Mouse (Mus musculus) forebrain, embryonic 12.5 days (tissue): ENCODE results near the gene Klhdc3. TPM values are rescaled to one million over a fixed set of nuclear protein-coding genes. Genes with fewer than 3 reads are reported as not detected.

ENCODE experiments used
- ATAC-seq: fragments of 200-750 bp; cut with Nextera tagmentation; 2 replicates; pipeline ENCODE4 v1.8.0; 2017; ENCODE audit warnings: moderate TSS enrichment; ENCODE audit not compliant: low FRiP score
- H3K27ac ChIP-seq: fragments of 300-500 bp; sonication (generic); 2 replicates; pipeline ENCODE4 v1.5.1; 2016; ENCODE audit warnings: mild to moderate bottlenecking
- H3K27me3 ChIP-seq: fragments of 300-500 bp; sonication (generic); 2 replicates; pipeline ENCODE4 v1.6.1; 2016; ENCODE audit warnings: mild to moderate bottlenecking
- H3K36me3 ChIP-seq: fragments of 300-500 bp; sonication (generic); replicated peaks from 2 replicates; pipeline ENCODE4 v1.6.1; 2016; ENCODE audit warnings: mild to moderate bottlenecking
- H3K4me1 ChIP-seq: fragments of 300-500 bp; sonication (generic); 2 replicates; pipeline ENCODE4 v1.6.1; 2016
- H3K4me2 ChIP-seq: fragments of 300-500 bp; sonication (generic); 2 replicates; pipeline ENCODE4 v1.6.1; 2016; ENCODE audit warnings: mild to moderate bottlenecking, moderate library complexity
- H3K4me3 ChIP-seq: fragments of 300-500 bp; sonication (generic); replicated peaks from 2 replicates; pipeline ENCODE4 v1.5.1; 2016; ENCODE audit warnings: mild to moderate bottlenecking
- H3K9ac ChIP-seq: fragments of 300-500 bp; sonication (generic); 2 replicates; pipeline ENCODE4 v1.6.1; 2016; ENCODE audit warnings: mild to moderate bottlenecking
- H3K9me3 ChIP-seq: fragments of 300-500 bp; sonication (generic); 2 replicates; pipeline ENCODE4 v1.6.1; 2016
- WGBS: fragments of 180-500 bp; shearing (Covaris S2); methylation state at CpG from one replicate; pipeline ENCODE4 v1.1.7; 2016; 5-methylcytosine and 5-hydroxymethylcytosine counted together
- polyA plus RNA-seq: library from polyadenylated mRNA; unstranded; fragments of >200 nt; fragmentation: Nextera tagmentation; extraction: Ambion mirVana; gene quantifications from 2 replicates; pipeline ENCODE4 v1.2.1, GENCODE M21; 2016

The Klhdc3 gene
- polyA plus RNA-seq, 1 experiment from 2014 or later: 131 TPM

GRCm38 (mm10) chr17:46674530-46675283 is 6.0 kb downstream of the Klhdc3 start:
- Histone ChIP-seq H3K9ac (peak overlapping the region; percentile 68), H3K36me3 (peaks cover 54% of the 10 kb centered on the region), H3K4me1 (peaks cover 40% of the 10 kb centered on the region), H3K4me2 (peak overlapping the region; percentile 88), H3K27me3 (no peaks in the 10 kb centered on the region), H3K4me3 (peak overlapping the region; percentile 61), H3K9me3 (no peaks in the 10 kb centered on the region), H3K27ac (peak overlapping the region; percentile 73)
- WGBS: 22% methylated on average over 15 of the region's 15 CpGs
- ATAC-seq: peak; percentile 37

- Histone ChIP-seq H3K4me1 (peaks cover 33% of the 10 kb centered on the region), H3K9ac (peak within 1 kb of the TSS; percentile 68), H3K9me3 (no peaks in the 10 kb centered on the region), H3K4me2 (peak within 1 kb of the TSS; percentile 88), H3K36me3 (peaks cover 61% of the 10 kb centered on the region), H3K27me3 (no peaks in the 10 kb centered on the region), H3K4me3 (peak within 1 kb of the TSS; percentile 61), H3K27ac (peak within 1 kb of the TSS; percentile 73)
- peak; percentile 91 for ATAC-seq
- under 1% methylated on average over 43 of the region's 43 CpGs for WGBS
Measured at GRCm38 (mm10) chr17:46673850-46674529, 6.7 kb downstream of the Klhdc3 start, which contains the start of gene Rrp36. Rrp36 (minus strand) TSS chr17:46674352.

- Histone ChIP-seq H3K36me3 (peaks cover 64% of the 10 kb centered on the region), H3K9ac (no peak overlapping the region), H3K27ac (no peak overlapping the region), H3K4me1 (peaks cover 17% of the 10 kb centered on the region), H3K4me2 (no peak overlapping the region), H3K4me3 (no peak overlapping the region), H3K9me3 (no peaks in the 10 kb centered on the region), H3K27me3 (no peaks in the 10 kb centered on the region)
- 98% methylated on average over 10 of the region's 10 CpGs for WGBS
- no peak for ATAC-seq
Measured at GRCm38 (mm10) chr17:46669911-46670310, 10.8 kb downstream of the Klhdc3 start.

GRCm38 (mm10) chr17:46667712-46668111 is 13.0 kb downstream of the Klhdc3 start:
- no peaks in the 10 kb centered on the region for H3K9me3 ChIP-seq
- no peak overlapping the region for H3K4me3 ChIP-seq
- H3K27me3 ChIP-seq: no peaks in the 10 kb centered on the region
- H3K36me3 ChIP-seq: peaks cover 80% of the 10 kb centered on the region
- H3K4me1 ChIP-seq: no peaks in the 10 kb centered on the region
- no peak overlapping the region for H3K4me2 ChIP-seq
- H3K27ac ChIP-seq: no peak overlapping the region
- 96% methylated on average over 16 of the region's 16 CpGs for WGBS
- ATAC-seq: no peak
- H3K9ac ChIP-seq: no peak overlapping the region

GRCm38 (mm10) chr17:46662730-46663129 is 18.0 kb downstream of the Klhdc3 start:
- Histone ChIP-seq H3K36me3 (peaks cover 93% of the 10 kb centered on the region), H3K4me2 (no peak overlapping the region), H3K4me1 (no peaks in the 10 kb centered on the region), H3K9ac (no peak overlapping the region), H3K27me3 (no peaks in the 10 kb centered on the region), H3K9me3 (no peaks in the 10 kb centered on the region), H3K27ac (no peak overlapping the region), H3K4me3 (no peak overlapping the region)
- 92% methylated on average over 5 of the region's 5 CpGs for WGBS
- ATAC-seq: no peak

GRCm38 (mm10) chr17:46661981-46662380 is 18.7 kb downstream of the Klhdc3 start:
- no peaks in the 10 kb centered on the region for H3K27me3 ChIP-seq
- H3K36me3 ChIP-seq: peaks cover 96% of the 10 kb centered on the region
- H3K9me3 ChIP-seq: no peaks in the 10 kb centered on the region
- no peak overlapping the region for H3K27ac ChIP-seq
- no peak overlapping the region for H3K4me2 ChIP-seq
- H3K9ac ChIP-seq: no peak overlapping the region
- WGBS: 95% methylated on average over 12 of the region's 12 CpGs
- no peak for ATAC-seq
- no peaks in the 10 kb centered on the region for H3K4me1 ChIP-seq
- no peak overlapping the region for H3K4me3 ChIP-seq

GRCm38 (mm10) chr17:46661351-46661750 is 19.4 kb downstream of the Klhdc3 start:
- Histone ChIP-seq H3K36me3 (peaks cover 95% of the 10 kb centered on the region), H3K4me3 (no peak overlapping the region), H3K4me2 (no peak overlapping the region), H3K27me3 (no peaks in the 10 kb centered on the region), H3K9me3 (no peaks in the 10 kb centered on the region), H3K27ac (no peak overlapping the region), H3K9ac (no peak overlapping the region), H3K4me1 (no peaks in the 10 kb centered on the region)
- no peak for ATAC-seq
- 93% methylated on average over 9 of the region's 9 CpGs for WGBS

GRCm38 (mm10) chr17:46656054-46656453 is 24.7 kb downstream of the Klhdc3 start:
- H3K9me3 ChIP-seq: no peaks in the 10 kb centered on the region
- no peaks in the 10 kb centered on the region for H3K27me3 ChIP-seq
- peaks cover 23% of the 10 kb centered on the region for H3K4me1 ChIP-seq
- H3K27ac ChIP-seq: no peak overlapping the region
- ATAC-seq: no peak
- H3K4me2 ChIP-seq: no peak overlapping the region
- H3K4me3 ChIP-seq: no peak overlapping the region
- WGBS: 92% methylated on average over 6 of the region's 6 CpGs
- no peak overlapping the region for H3K9ac ChIP-seq
- peaks cover 81% of the 10 kb centered on the region for H3K36me3 ChIP-seq

GRCm38 (mm10) chr17:46651755-46652547 is 28.8 kb downstream of the Klhdc3 start:
- Histone ChIP-seq H3K9ac (peak overlapping the region; percentile 86), H3K4me1 (peaks cover 38% of the 10 kb centered on the region), H3K27ac (no peak overlapping the region), H3K9me3 (no peaks in the 10 kb centered on the region), H3K4me3 (peak overlapping the region; percentile 65), H3K27me3 (no peaks in the 10 kb centered on the region), H3K4me2 (peak overlapping the region; percentile 86), H3K36me3 (peaks cover 53% of the 10 kb centered on the region)
- no peak for ATAC-seq
- 79% methylated on average over 20 of the region's 20 CpGs for WGBS

- Histone ChIP-seq H3K9me3 (no peaks in the 10 kb centered on the region), H3K4me2 (peak overlapping the region; percentile 86), H3K9ac (peak overlapping the region; percentile 86), H3K4me3 (peak overlapping the region; percentile 65), H3K36me3 (peaks cover 47% of the 10 kb centered on the region), H3K4me1 (peaks cover 43% of the 10 kb centered on the region), H3K27me3 (no peaks in the 10 kb centered on the region), H3K27ac (peak overlapping the region; percentile 94; the same call in 1 of the 2 replicates)
- no peak for ATAC-seq
- 79% methylated on average over 17 of the region's 17 CpGs for WGBS
Measured at GRCm38 (mm10) chr17:46651292-46651691, 29.4 kb downstream of the Klhdc3 start.

- Histone ChIP-seq H3K4me1 (peaks cover 43% of the 10 kb centered on the region), H3K4me2 (peak within 1 kb of the TSS; percentile 86), H3K9ac (peak within 1 kb of the TSS; percentile 86), H3K27me3 (no peaks in the 10 kb centered on the region), H3K27ac (peak within 1 kb of the TSS; percentile 94), H3K36me3 (peaks cover 38% of the 10 kb centered on the region), H3K4me3 (peak within 1 kb of the TSS; percentile 65), H3K9me3 (no peaks in the 10 kb centered on the region)
- peak; percentile 95 for ATAC-seq
- WGBS: under 1% methylated on average over 58 of the region's 58 CpGs
Measured at GRCm38 (mm10) chr17:46650232-46651031, 30.3 kb downstream of the Klhdc3 start, which contains the start of gene Cul7. Cul7 (plus strand) TSS chr17:46650337.
